ENCODE assay signal across 14 mouse cellular contexts in the genomic region with DNA sequence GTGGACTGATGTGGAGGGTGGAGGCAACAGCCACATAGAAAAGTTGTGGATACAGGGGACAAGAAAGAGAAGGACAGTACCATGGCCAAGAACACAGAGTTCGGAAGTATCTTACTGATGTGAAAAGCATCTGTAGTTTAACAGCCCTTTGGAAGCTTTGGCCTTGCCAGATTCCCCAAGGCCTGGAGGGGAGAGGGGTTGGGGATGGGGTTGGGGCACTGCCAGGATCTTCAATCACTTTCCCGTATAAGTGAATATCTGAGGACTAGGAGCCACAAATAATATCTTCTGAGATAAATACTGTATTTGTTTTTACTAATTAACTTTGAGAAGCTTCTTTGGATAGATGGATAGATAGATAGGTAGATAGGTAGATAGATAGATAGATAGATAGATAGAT.
"Had no signal": no experiment of that assay in that cellular context is flagged by ENCODE, and none has a peak within 500 bp of the region (broad histone marks: within the 10 kb centered on the region; RNA-seq: fewer than 3 reads in every experiment).

No protein-coding gene starts in this region.

- H3K27me3 ChIP-seq: kidney, embryonic 15.5 days; limb, embryonic 15.5 days; liver, embryonic 12.5 days; neural tube, embryonic 15.5 days had no signal

- H3K27ac ChIP-seq: kidney, embryonic 15.5 days; left cerebral cortex, adult 2 months; limb, embryonic 15.5 days; liver, embryonic 12.5 days; midbrain, embryonic 10.5 days; neural tube, embryonic 15.5 days had no signal

- H3K9me3 ChIP-seq: kidney, embryonic 15.5 days; limb, embryonic 15.5 days; liver, embryonic 12.5 days; midbrain, embryonic 10.5 days; neural tube, embryonic 15.5 days had no signal

- H3K4me3 ChIP-seq: kidney, embryonic 15.5 days; left cerebral cortex, adult 2 months; limb, embryonic 15.5 days; liver, embryonic 12.5 days; midbrain, embryonic 10.5 days; myocyte; neural tube, embryonic 15.5 days had no signal

- DNase-seq: kidney, postnatal 14 days; lung, embryonic 14.5 days; lung, postnatal 10 days; lung, postnatal 4 days; right cerebral cortex, postnatal 4 days; spleen, adult 18-20 months; thymus, postnatal 36 days had no signal

- H3K9ac ChIP-seq: kidney, embryonic 15.5 days; limb, embryonic 15.5 days; liver, embryonic 12.5 days; lung, embryonic 14.5 days; neural tube, embryonic 15.5 days had no signal

- ATAC-seq: liver, embryonic 12.5 days had no signal

- H3K4me1 ChIP-seq: kidney, embryonic 15.5 days; limb, embryonic 15.5 days; liver, embryonic 12.5 days had no signal

- H3K36me3 ChIP-seq: kidney, embryonic 15.5 days; limb, embryonic 15.5 days; liver, embryonic 12.5 days; midbrain, embryonic 10.5 days; neural tube, embryonic 15.5 days had no signal

- H3K4me2 ChIP-seq: kidney, embryonic 15.5 days; limb, embryonic 15.5 days; liver, embryonic 12.5 days; lung, embryonic 14.5 days; neural tube, embryonic 15.5 days had no signal
